In the genomic region with DNA sequence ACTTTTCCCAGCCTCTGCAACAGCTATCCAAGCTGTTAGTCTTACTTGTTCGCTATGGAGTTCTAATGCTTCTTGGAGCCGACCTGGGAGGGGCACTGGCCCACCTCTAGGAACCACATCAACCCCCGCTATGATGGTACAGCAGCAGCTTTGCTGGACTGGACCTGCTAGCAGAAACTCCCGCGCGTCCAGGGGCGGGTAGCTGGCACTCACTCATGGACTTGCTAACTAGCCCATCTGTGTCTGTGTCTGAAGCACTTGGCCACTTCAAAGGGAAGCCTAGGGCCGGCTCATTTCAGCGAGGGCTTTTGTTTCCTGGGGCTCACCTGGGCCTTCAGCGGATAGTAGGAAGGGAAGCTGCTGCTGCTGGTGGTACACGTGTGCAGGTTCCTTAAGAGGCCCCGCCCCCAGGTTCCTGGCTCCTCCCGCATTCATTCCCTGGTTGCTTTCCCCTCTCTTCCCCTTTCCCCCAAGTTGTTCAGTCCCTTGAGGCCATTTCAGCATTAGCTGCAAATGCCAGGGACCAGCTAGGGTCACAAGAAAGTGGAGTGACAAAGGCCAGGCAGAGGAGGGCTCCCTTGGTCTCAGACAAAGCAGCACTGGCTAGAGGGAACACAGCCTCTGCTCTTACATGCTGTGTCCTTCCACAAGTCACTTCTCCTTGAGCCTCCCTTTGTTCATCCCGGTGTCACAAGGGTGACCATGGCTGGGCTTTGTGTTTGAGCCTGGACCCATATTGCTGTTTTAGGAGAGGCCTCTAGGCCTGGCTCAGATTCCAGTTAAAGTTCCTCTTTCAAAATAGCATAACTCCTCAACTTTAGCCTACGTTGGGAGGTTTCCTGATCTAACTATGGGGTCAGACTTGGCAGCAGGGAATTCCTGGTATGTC, we compare ENCODE assay signal across 8 mouse cellular contexts. TPM values are rescaled to one million over a fixed set of nuclear protein-coding genes. Genes with fewer than 3 reads are reported as not detected.
DNase-seq lines count a peak whose midpoint lies in the region; ATAC-seq lines count a peak whose summit lies in the region.

Gene Lgals12, minus strand, starts transcription at position 393 of the 889 bp plus-strand sequence.

- ATAC-seq in heart, embryonic 14.5 days (ENCODE audit: insufficient number of reproducible peaks, insufficient read depth, low FRiP score, low read depth), result no peak
- no peak for ATAC-seq in embryonic facial prominence, embryonic 12.5 days (ENCODE audit: insufficient number of reproducible peaks, insufficient read depth, low FRiP score, low TSS enrichment)
- ATAC-seq in hindbrain, embryonic 14.5 days (ENCODE audit: low FRiP score), result peak; percentile 28; the same call in 1 of the 2 replicates
- no peak for ATAC-seq in liver, embryonic 12.5 days
- peak; percentile 35 for ATAC-seq in neural tube, embryonic 12.5 days (ENCODE audit: low FRiP score, low read depth)

- H3K9ac ChIP-seq in heart, embryonic 14.5 days (ENCODE audit: low read length), result peak within 1 kb of the TSS; percentile 36
- no peak within 1 kb of the TSS for H3K9ac ChIP-seq in embryonic facial prominence, embryonic 12.5 days
- H3K9ac ChIP-seq in hindbrain, embryonic 14.5 days, result peak within 1 kb of the TSS; percentile 37
- H3K9ac ChIP-seq in liver, embryonic 12.5 days, result no peak within 1 kb of the TSS
- no peak within 1 kb of the TSS for H3K9ac ChIP-seq in neural tube, embryonic 12.5 days

- 7% methylated on average over 15 of the region's 15 CpGs for WGBS in heart, embryonic 14.5 days
- WGBS in embryonic facial prominence, embryonic 12.5 days, result 7% methylated on average over 15 of the region's 15 CpGs
- 8% methylated on average over 15 of the region's 15 CpGs for WGBS in hindbrain, embryonic 14.5 days
- WGBS in liver, embryonic 12.5 days (ENCODE audit: insufficient replicate concordance), result 11% methylated on average over 15 of the region's 15 CpGs
- 8% methylated on average over 15 of the region's 15 CpGs for WGBS in neural tube, embryonic 12.5 days

- H3K27me3 ChIP-seq in heart, embryonic 14.5 days (ENCODE audit: control insufficient read depth, insufficient read depth, low read length), result peaks cover 8% of the 10 kb centered on the region; the same call in 1 of the 2 replicates
- H3K27me3 ChIP-seq in embryonic facial prominence, embryonic 12.5 days, result peaks cover 8% of the 10 kb centered on the region; the same call in 1 of the 2 replicates
- H3K27me3 ChIP-seq in hindbrain, embryonic 14.5 days (ENCODE audit: control insufficient read depth, insufficient read depth, low read length), result peaks cover 18% of the 10 kb centered on the region
- H3K27me3 ChIP-seq in liver, embryonic 12.5 days (replicated peaks), result peaks cover 51% of the 10 kb centered on the region
- peaks cover 12% of the 10 kb centered on the region; the same call in 1 of the 2 replicates for H3K27me3 ChIP-seq in neural tube, embryonic 12.5 days (replicated peaks)

- peak within 1 kb of the TSS; percentile 22 to 28 for H3K4me3 ChIP-seq in heart, embryonic 14.5 days (ENCODE audit: control insufficient read depth in 1 of 2, insufficient read depth in 1 of 2, low read depth in 1 of 2, low read length in 2 of 2)
- H3K4me3 ChIP-seq in embryonic facial prominence, embryonic 12.5 days, result peak within 1 kb of the TSS; percentile 24
- peak within 1 kb of the TSS; percentile 25 for H3K4me3 ChIP-seq in hindbrain, embryonic 14.5 days (replicated peaks; ENCODE audit: low read length)
- no peak within 1 kb of the TSS for H3K4me3 ChIP-seq in liver, embryonic 12.5 days
- H3K4me3 ChIP-seq in neural tube, embryonic 12.5 days, result peak within 1 kb of the TSS; percentile 18

- H3K4me2 ChIP-seq in heart, embryonic 14.5 days (ENCODE audit: low read length), result peak within 1 kb of the TSS; percentile 69
- peak within 1 kb of the TSS; percentile 63 for H3K4me2 ChIP-seq in embryonic facial prominence, embryonic 12.5 days (replicated peaks)
- H3K4me2 ChIP-seq in hindbrain, embryonic 14.5 days (replicated peaks), result peak within 1 kb of the TSS; percentile 78
- peak within 1 kb of the TSS; percentile 48 for H3K4me2 ChIP-seq in liver, embryonic 12.5 days
- H3K4me2 ChIP-seq in neural tube, embryonic 12.5 days (replicated peaks), result peak within 1 kb of the TSS; percentile 55

- no peaks in the 10 kb centered on the region for H3K9me3 ChIP-seq in heart, embryonic 14.5 days (ENCODE audit: control insufficient read depth, low read length)
- H3K9me3 ChIP-seq in embryonic facial prominence, embryonic 12.5 days, result no peaks in the 10 kb centered on the region
- no peaks in the 10 kb centered on the region for H3K9me3 ChIP-seq in hindbrain, embryonic 14.5 days (ENCODE audit: control insufficient read depth, low read length)
- no peaks in the 10 kb centered on the region for H3K9me3 ChIP-seq in liver, embryonic 12.5 days (replicated peaks)
- H3K9me3 ChIP-seq in neural tube, embryonic 12.5 days, result no peaks in the 10 kb centered on the region

- intact Hi-C loops in heart, postnatal 36 days (cut with DNase I), result no loop called here

- DNase-seq in heart, postnatal 36 days, result no peak
- DNase-seq in hindbrain, embryonic 14.5 days (ENCODE audit: low spot score), result no peak
- DNase-seq in spleen, postnatal 36 days (ENCODE audit: low spot score in 2 of 2), result no peak
- DNase-seq in ovary, adult 18-20 months (ENCODE audit: low spot score), result no peak

- H3K4me1 ChIP-seq in heart, embryonic 14.5 days (ENCODE audit: control insufficient read depth in 2 of 2, insufficient read depth in 2 of 2, low read length in 2 of 2), result peaks cover 21 to 26% of the 10 kb centered on the region in 2 experiments
- H3K4me1 ChIP-seq in embryonic facial prominence, embryonic 12.5 days, result peaks cover 16% of the 10 kb centered on the region
- peaks cover 17% of the 10 kb centered on the region for H3K4me1 ChIP-seq in hindbrain, embryonic 14.5 days (replicated peaks; ENCODE audit: control insufficient read depth, insufficient read depth, low read length)
- peaks cover 10% of the 10 kb centered on the region; the same call in 1 of the 2 replicates for H3K4me1 ChIP-seq in liver, embryonic 12.5 days
- peaks cover 21% of the 10 kb centered on the region for H3K4me1 ChIP-seq in neural tube, embryonic 12.5 days

- no peak within 1 kb of the TSS for H3K27ac ChIP-seq in heart, embryonic 14.5 days (replicated peaks in 1 of 2; ENCODE audit: control insufficient read depth in 1 of 2, insufficient read depth in 1 of 2, low read depth in 2 of 2, low read length in 2 of 2)
- peak within 1 kb of the TSS; percentile 69; the same call in 1 of the 2 replicates for H3K27ac ChIP-seq in embryonic facial prominence, embryonic 12.5 days
- peak within 1 kb of the TSS; percentile 44; the same call in 1 of the 2 replicates for H3K27ac ChIP-seq in hindbrain, embryonic 14.5 days
- H3K27ac ChIP-seq in liver, embryonic 12.5 days, result no peak within 1 kb of the TSS
- H3K27ac ChIP-seq in neural tube, embryonic 12.5 days, result no peak within 1 kb of the TSS

- H3K36me3 ChIP-seq in heart, embryonic 14.5 days (ENCODE audit: control insufficient read depth, insufficient read depth, low read length), result no peaks in the 10 kb centered on the region
- H3K36me3 ChIP-seq in embryonic facial prominence, embryonic 12.5 days, result no peaks in the 10 kb centered on the region
- no peaks in the 10 kb centered on the region for H3K36me3 ChIP-seq in hindbrain, embryonic 14.5 days (replicated peaks; ENCODE audit: control insufficient read depth, insufficient read depth)
- H3K36me3 ChIP-seq in liver, embryonic 12.5 days, result no peaks in the 10 kb centered on the region
- no peaks in the 10 kb centered on the region for H3K36me3 ChIP-seq in neural tube, embryonic 12.5 days

RNA-seq across cellular contexts. Expression of gene Lgals12, which starts in this region (rescaled TPM):
- polyA plus RNA-seq in heart, embryonic 14.5 days (2014; fragmentation: Nextera tagmentation; extraction: Ambion mirVana), result 0.23 and 0.34 TPM in 2 replicates
- under 1 TPM in 1 of 2 experiments, not detected in 1; 0.78 TPM for total RNA-seq in heart, postnatal 36 days (2021)
- polyA plus RNA-seq in embryonic facial prominence, embryonic 12.5 days (2016; fragmentation: Nextera tagmentation; extraction: Ambion mirVana), result 0.11 and 0.17 TPM in 2 replicates
- polyA plus RNA-seq in hindbrain, embryonic 14.5 days (2014; fragmentation: Nextera tagmentation; extraction: Ambion mirVana), result 0.18 and 0.40 TPM in 2 replicates
- polyA plus RNA-seq in liver, embryonic 12.5 days (2016; fragmentation: Nextera tagmentation; extraction: Ambion mirVana), result not detected in 2 replicates
- polyA plus RNA-seq in neural tube, embryonic 12.5 days (2016; fragmentation: Nextera tagmentation; extraction: Ambion mirVana), result not detected in 2 replicates

Comparison
In these comparisons a context has a peak if more than half of its experiments do, and no peak if none do; other contexts are left out.
1. Peak in ATAC-seq, H3K4me3 ChIP-seq, H3K27ac ChIP-seq, H3K9ac ChIP-seq and H3K4me2 ChIP-seq in hindbrain, embryonic 14.5 days; RNA of the gene not detected or under 1 TPM.
2. Peak in ATAC-seq, H3K4me3 ChIP-seq and H3K4me2 ChIP-seq in neural tube, embryonic 12.5 days; RNA of the gene not detected or under 1 TPM.